Mouse (Mus musculus) liver, postnatal 0 days (tissue): ENCODE measurements at regions not wholly inside any gene's neighbourhood (a gene's known extent, or its start where the extent isn't known, plus 50 kb on each side); places are given as distances from the start of the nearest gene placed in this dataset.

Experiments
- ATAC-seq: fragments of 200-750 bp; cut with Nextera tagmentation; 2 replicates; pipeline ENCODE4 v1.8.0; 2017; ENCODE audit warnings: mild to moderate bottlenecking, moderate library complexity
- DNase-seq: peaks from one replicate; pipeline ENCODE4 v3.0.0-alpha.2; 2016
- H3K27ac ChIP-seq: fragments of 300-500 bp; sonication (generic); 2 replicates; pipeline ENCODE4 v1.5.1; 2014; ENCODE audit warnings: antibody characterized with exemption, moderate library complexity, mild to moderate bottlenecking, low read depth
- H3K27me3 ChIP-seq: fragments of 300-500 bp; sonication (generic); 2 replicates; pipeline ENCODE4 v1.6.1; 2014; ENCODE audit warnings: low read length, control low read depth, mixed read lengths; ENCODE audit not compliant: insufficient read depth
- H3K36me3 ChIP-seq: fragments of 300-500 bp; sonication (generic); replicated peaks from 2 replicates; pipeline ENCODE4 v1.6.1; 2014; ENCODE audit warnings: mild to moderate bottlenecking, control low read depth, low read length, moderate library complexity, mixed read lengths; ENCODE audit not compliant: insufficient read depth
- H3K4me1 ChIP-seq: fragments of 300-500 bp; sonication (generic); 2 replicates; pipeline ENCODE4 v1.6.1; 2014; ENCODE audit warnings: antibody characterized with exemption, mild to moderate bottlenecking, control low read depth; ENCODE audit not compliant: insufficient read depth
- H3K4me2 ChIP-seq: fragments of 300-500 bp; sonication (generic); 2 replicates; pipeline ENCODE4 v1.6.1; 2014; ENCODE audit warnings: low read depth, mild to moderate bottlenecking, low read length, moderate library complexity, mixed read lengths
- H3K4me3 ChIP-seq: fragments of 300-500 bp; sonication (generic); 2 replicates; pipeline ENCODE4 v1.5.1; 2014; ENCODE audit warnings: low read depth, low read length
- H3K9ac ChIP-seq: fragments of 300-500 bp; sonication (generic); replicated peaks from 2 replicates; pipeline ENCODE4 v1.6.1; 2014; ENCODE audit warnings: mild to moderate bottlenecking, moderate library complexity
- H3K9me3 ChIP-seq: fragments of 300-500 bp; sonication (generic); 2 replicates; pipeline ENCODE4 v1.6.1; 2016; ENCODE audit warnings: mild to moderate bottlenecking, control low read depth, low read length, mixed read lengths
- CTCF ChIP-seq: sonication (generic); IDR thresholded peaks from 2 replicates; pipeline ENCODE4 v1.5.1; 2016; ENCODE audit warnings: antibody characterized with exemption, low read depth
- EP300 ChIP-seq: IDR thresholded peaks from 2 replicates; pipeline ENCODE4 v1.6.1; 2016; ENCODE audit warnings: antibody characterized with exemption, low read depth, mild to moderate bottlenecking
- WGBS: fragments of 180-500 bp; shearing (Covaris S2); extraction: QIAGEN DNeasy Blood & Tissue Kit; methylation state at CpG from one replicate; pipeline ENCODE4 v1.1.7; 2014; ENCODE audit not compliant: insufficient replicate concordance; 5-methylcytosine and 5-hydroxymethylcytosine counted together

GRCm38 (mm10) chr3:131000701-131001100 is 109.6 kb upstream of the Lef1 start:
- H3K4me1 ChIP-seq = peaks cover 5% of the 10 kb centered on the region
- WGBS = 85% methylated on average over 13 of the region's 13 CpGs
- no peak for ATAC-seq
- H3K4me2 ChIP-seq = no peak overlapping the region
- no peaks in the 10 kb centered on the region for H3K36me3 ChIP-seq
- no peak overlapping the region for H3K4me3 ChIP-seq
- no peak overlapping the region for H3K9ac ChIP-seq
- H3K9me3 ChIP-seq = no peaks in the 10 kb centered on the region
- no peak for DNase-seq
- no peaks in the 10 kb centered on the region for H3K27me3 ChIP-seq
- TF ChIP-seq EP300 (no peak), CTCF (no peak)
- H3K27ac ChIP-seq = 0 out of 2 replicates have a peak overlapping the region, but pooled peaks have one; percentile 40

- Histone ChIP-seq H3K4me2 (no peak overlapping the region), H3K4me3 (no peak overlapping the region), H3K9ac (no peak overlapping the region), H3K27me3 (no peaks in the 10 kb centered on the region), H3K27ac (peak overlapping the region; percentile 40; the same call in 1 of the 2 replicates), H3K4me1 (peaks cover 5% of the 10 kb centered on the region), H3K9me3 (no peaks in the 10 kb centered on the region), H3K36me3 (no peaks in the 10 kb centered on the region)
- DNase-seq (no peak), ATAC-seq (peak; percentile 78)
- TF ChIP-seq EP300 (no peak), CTCF (no peak)
- 49% methylated on average over 3 of the region's 3 CpGs for WGBS
Measured at GRCm38 (mm10) chr3:131000252-131000651, 110.0 kb upstream of the Lef1 start.

DNA sequence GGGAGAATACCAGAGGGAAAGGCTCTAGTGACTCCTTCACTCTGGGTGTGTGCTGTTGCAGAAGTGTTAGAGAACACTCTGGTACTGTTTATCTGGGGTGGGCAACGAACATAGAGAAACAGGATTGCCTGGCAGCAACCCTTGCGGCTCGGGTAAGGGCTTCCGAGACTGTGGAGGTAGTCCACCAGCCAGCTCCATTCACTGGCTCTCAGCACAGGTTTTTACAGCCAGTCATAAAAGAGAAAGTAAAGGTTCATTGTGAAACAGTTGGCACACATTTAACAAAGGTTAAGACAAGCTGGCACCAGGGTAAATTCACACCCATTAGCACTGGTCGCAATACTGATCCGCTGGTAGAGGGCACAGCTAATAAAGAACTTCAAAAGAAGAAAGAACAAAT is 110.5 kb upstream of the Lef1 start:
- Histone ChIP-seq H3K4me2 (peak overlapping the region; percentile 26; the same call in 1 of the 2 replicates), H3K9me3 (no peaks in the 10 kb centered on the region), H3K4me1 (peaks cover 5% of the 10 kb centered on the region), H3K9ac (no peak overlapping the region), H3K27ac (peak overlapping the region; percentile 40; the same call in 1 of the 2 replicates), H3K4me3 (no peak overlapping the region), H3K27me3 (no peaks in the 10 kb centered on the region), H3K36me3 (no peaks in the 10 kb centered on the region)
- TF ChIP-seq CTCF = no peak
- TF ChIP-seq EP300 = no peak
- DNase-seq = no peak
- ATAC-seq = peak; percentile 85
- 67% methylated on average over 6 of the region's 6 CpGs for WGBS

GRCm38 (mm10) chr3:130998433-130998832 is 111.8 kb upstream of the Lef1 start:
- H3K27me3 ChIP-seq = no peaks in the 10 kb centered on the region
- H3K4me3 ChIP-seq = no peak overlapping the region
- WGBS = 60% methylated on average over 9 of the region's 10 CpGs
- H3K4me1 ChIP-seq = peaks cover 5% of the 10 kb centered on the region
- peak; percentile 53 for ATAC-seq
- H3K27ac ChIP-seq = no peak overlapping the region
- peak; percentile 39 for DNase-seq
- H3K9me3 ChIP-seq = no peaks in the 10 kb centered on the region
- no peak overlapping the region for H3K9ac ChIP-seq
- H3K4me2 ChIP-seq = no peak overlapping the region
- TF ChIP-seq CTCF (no peak), EP300 (no peak)
- H3K36me3 ChIP-seq = no peaks in the 10 kb centered on the region

- Histone ChIP-seq H3K4me1 (peaks cover 5% of the 10 kb centered on the region), H3K4me2 (no peak overlapping the region), H3K9ac (no peak overlapping the region), H3K27ac (no peak overlapping the region), H3K9me3 (no peaks in the 10 kb centered on the region), H3K4me3 (no peak overlapping the region), H3K27me3 (no peaks in the 10 kb centered on the region), H3K36me3 (no peaks in the 10 kb centered on the region)
- no peak for DNase-seq
- TF ChIP-seq CTCF (no peak), EP300 (no peak)
- 55% methylated on average over 11 of the region's 11 CpGs for WGBS
- ATAC-seq = no peak
Measured at GRCm38 (mm10) chr3:130996786-130997185, 113.5 kb upstream of the Lef1 start.

DNA sequence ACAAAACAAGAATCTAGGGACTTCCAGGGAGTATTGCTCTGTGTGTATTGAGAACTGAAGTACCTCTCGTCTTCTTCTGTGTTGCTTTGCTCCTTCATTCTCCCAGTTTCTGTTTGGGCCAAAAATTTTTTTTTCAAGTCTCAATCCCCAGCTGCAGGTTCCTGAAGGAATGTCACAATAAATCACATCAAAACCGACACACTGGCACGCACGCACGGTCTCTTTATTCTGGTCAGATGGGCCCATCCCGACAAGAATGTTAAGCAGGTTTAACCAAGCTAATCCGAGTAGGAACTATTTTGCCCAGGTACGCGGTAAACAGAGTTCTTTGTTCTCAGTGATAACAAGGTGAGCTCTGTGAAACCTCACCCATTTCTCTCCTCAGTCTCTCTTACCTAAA is 118.3 kb upstream of the Lef1 start:
- Histone ChIP-seq H3K27me3 (no peaks in the 10 kb centered on the region), H3K4me3 (no peak overlapping the region), H3K4me1 (no peaks in the 10 kb centered on the region), H3K9ac (no peak overlapping the region), H3K27ac (no peak overlapping the region), H3K4me2 (no peak overlapping the region), H3K36me3 (no peaks in the 10 kb centered on the region), H3K9me3 (no peaks in the 10 kb centered on the region)
- ATAC-seq (no peak), DNase-seq (no peak)
- 68% methylated on average over 9 of the region's 9 CpGs for WGBS
- TF ChIP-seq EP300 (no peak), CTCF (no peak)

DNA sequence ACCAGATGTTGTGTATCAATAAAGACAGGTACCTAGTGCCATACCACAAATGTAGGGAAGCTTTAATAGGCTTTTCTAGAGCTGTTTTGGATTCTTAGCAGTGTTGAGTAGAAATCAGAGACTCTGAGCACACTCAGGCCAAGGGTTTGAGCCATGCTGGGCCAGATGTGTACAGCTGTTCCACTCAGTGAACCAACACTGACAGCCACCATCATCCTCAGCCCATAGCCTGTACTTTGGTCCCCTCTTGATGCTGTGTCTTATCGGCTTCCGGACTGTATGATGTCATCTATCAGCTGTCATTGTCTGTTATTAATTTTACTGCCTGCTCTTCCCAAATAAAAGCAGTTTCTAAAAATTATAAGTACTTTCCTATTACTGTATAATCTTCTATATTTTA is 123.6 kb upstream of the Lef1 start:
- H3K36me3 ChIP-seq = no peaks in the 10 kb centered on the region
- TF ChIP-seq EP300 = no peak
- TF ChIP-seq CTCF = no peak
- H3K9ac ChIP-seq = no peak overlapping the region
- H3K4me3 ChIP-seq = no peak overlapping the region
- no peaks in the 10 kb centered on the region for H3K27me3 ChIP-seq
- no peaks in the 10 kb centered on the region for H3K4me1 ChIP-seq
- no peak overlapping the region for H3K27ac ChIP-seq
- no peaks in the 10 kb centered on the region for H3K9me3 ChIP-seq
- ATAC-seq (no peak), DNase-seq (no peak)
- H3K4me2 ChIP-seq = no peak overlapping the region
- 80% methylated on average over 2 of the region's 2 CpGs for WGBS
